Mouse (Mus musculus): ENCODE data around the gene Dcxr. TPM values are rescaled to one million over a fixed set of nuclear protein-coding genes. Genes with fewer than 3 reads are reported as not detected.

Dcxr gene
- polyA plus RNA-seq, 1 experiment from 2014 or later, result 7.5 TPM

DNA sequence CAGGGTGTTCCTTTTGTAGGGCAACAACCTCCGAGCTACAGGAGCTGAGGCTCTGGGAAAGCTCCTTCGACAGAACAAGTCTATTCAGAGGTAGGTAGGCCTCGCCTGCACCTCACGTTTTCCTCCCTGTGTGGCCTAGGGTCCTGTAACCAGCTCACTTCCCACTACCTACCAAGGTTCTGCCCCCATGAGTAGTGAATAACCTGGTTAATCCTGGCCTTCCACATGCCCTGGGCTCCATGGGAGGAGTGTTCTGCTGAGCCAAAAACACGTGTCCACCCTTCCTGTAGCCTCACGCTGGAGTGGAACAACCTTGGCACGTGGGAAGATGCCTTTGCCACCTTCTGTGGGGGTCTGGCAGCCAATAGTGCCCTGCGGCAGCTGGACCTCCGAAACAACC lies 11.9 kb downstream of the Dcxr start:
- no peak overlapping the region for H3K27ac ChIP-seq (replicated peaks)
- 84% methylated on average over 9 of the region's 9 CpGs for WGBS
- no peaks in the 10 kb centered on the region for H3K9me3 ChIP-seq
- peaks cover 5% of the 10 kb centered on the region; the same call in 1 of the 2 replicates for H3K27me3 ChIP-seq (replicated peaks)
- H3K4me1 ChIP-seq, result peaks cover 20% of the 10 kb centered on the region
- ATAC-seq (ENCODE audit: extremely low read depth, insufficient number of reproducible peaks, low FRiP score, low TSS enrichment), result no peak
- H3K36me3 ChIP-seq, result peaks cover 61% of the 10 kb centered on the region
- no peak overlapping the region; the same call in 1 of the 2 replicates for H3K4me3 ChIP-seq
- peak overlapping the region; percentile 86 for H3K9ac ChIP-seq
- peak overlapping the region; percentile 89 for H3K4me2 ChIP-seq

DNA sequence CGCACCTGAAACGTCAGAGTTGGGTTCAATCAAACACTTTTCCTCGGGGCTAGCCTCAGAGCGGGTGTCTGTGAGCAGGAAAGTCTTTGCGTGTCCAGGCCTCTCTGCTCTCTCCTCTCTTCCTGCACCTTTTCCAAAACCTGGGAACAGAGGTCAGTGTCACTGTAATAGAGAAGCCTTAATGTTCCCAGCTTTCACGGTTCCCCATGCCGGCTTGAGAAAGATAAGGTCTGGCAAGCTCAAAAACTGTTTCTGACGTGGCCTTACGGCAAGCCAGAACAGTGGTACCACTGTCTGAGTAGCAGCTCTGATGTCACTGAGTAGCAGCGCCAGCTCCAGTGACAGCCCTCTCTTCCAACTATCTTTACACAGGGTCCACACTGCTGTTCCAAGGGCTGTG lies 12.5 kb downstream of the Dcxr start:
- peak overlapping the region; percentile 86 for H3K9ac ChIP-seq
- no peak for ATAC-seq (ENCODE audit: extremely low read depth, insufficient number of reproducible peaks, low FRiP score, low TSS enrichment)
- peak overlapping the region; percentile 50; the same call in 1 of the 2 replicates for H3K27ac ChIP-seq (replicated peaks)
- WGBS, result 42% methylated on average over 10 of the region's 10 CpGs
- H3K4me1 ChIP-seq, result peaks cover 20% of the 10 kb centered on the region
- peaks cover 61% of the 10 kb centered on the region for H3K36me3 ChIP-seq
- H3K9me3 ChIP-seq, result no peaks in the 10 kb centered on the region
- H3K4me3 ChIP-seq, result peak overlapping the region; percentile 69
- no peaks in the 10 kb centered on the region for H3K27me3 ChIP-seq (replicated peaks)
- peak overlapping the region; percentile 89 for H3K4me2 ChIP-seq

DNA sequence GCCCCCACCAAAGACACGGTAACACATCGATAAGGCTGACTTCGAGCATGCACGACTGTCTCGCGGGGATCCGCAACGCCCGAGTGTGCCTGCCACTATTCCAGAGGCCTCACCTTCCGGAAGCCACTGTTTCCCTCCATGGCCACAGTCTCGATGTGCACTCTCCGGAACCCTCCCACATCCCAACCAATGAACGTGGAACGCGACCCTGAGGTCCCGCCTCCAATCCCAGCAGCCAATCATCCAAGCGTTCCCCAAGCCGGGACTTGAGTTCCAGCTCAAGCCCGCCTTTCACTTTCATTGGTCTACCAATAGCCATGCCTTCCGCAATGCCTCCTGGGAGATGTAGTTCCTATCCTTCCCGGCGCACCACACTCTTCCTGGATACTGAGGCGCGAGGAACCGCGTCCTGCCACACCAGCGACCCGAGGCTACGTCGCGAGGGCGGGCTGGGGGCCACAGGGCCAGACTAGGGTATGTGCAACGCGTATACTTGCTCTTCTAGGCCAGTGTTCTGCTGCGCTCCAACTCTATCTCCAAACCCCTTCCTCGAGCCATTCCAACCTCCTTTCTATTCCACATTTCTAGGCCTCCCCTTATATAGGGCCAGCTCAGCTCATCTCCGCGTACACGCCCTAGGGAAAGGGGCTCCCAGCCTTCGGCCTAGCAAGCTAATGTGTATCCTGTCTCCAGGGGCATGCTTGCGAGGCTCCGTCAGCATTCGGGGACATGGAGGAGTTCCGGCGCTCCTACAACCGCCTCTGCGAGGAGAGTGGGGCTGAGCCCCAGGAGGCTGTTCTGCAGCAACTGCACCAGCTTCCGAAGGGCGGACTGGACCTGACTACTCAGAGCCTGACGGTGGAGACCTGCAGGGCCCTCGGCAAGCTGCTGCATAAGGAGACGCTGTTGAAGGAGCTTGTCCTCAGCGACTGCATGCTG lies 13.2 kb downstream of the Dcxr start, which contains the start of the genes Cenpx and Lrrc45:
Gene Cenpx, minus strand, starts transcription at position 159 of the 939 bp plus-strand sequence.
Gene Lrrc45, plus strand, starts transcription at position 346 of the 939 bp plus-strand sequence.
- 3% methylated on average over 53 of the region's 53 CpGs for WGBS
- Histone ChIP-seq H3K4me2 (peak within 1 kb of the TSS; percentile 89), H3K4me3 (peak within 1 kb of the TSS; percentile 69), H3K9me3 (no peaks in the 10 kb centered on the region), H3K27me3 (replicated peaks) (no peaks in the 10 kb centered on the region), H3K9ac (peak within 1 kb of the TSS; percentile 86), H3K36me3 (peaks cover 61% of the 10 kb centered on the region), H3K4me1 (peaks cover 20% of the 10 kb centered on the region), H3K27ac (replicated peaks) (peak within 1 kb of the TSS; percentile 76)
- ATAC-seq (ENCODE audit: extremely low read depth, insufficient number of reproducible peaks, low FRiP score, low TSS enrichment), result peak; percentile 91

DNA sequence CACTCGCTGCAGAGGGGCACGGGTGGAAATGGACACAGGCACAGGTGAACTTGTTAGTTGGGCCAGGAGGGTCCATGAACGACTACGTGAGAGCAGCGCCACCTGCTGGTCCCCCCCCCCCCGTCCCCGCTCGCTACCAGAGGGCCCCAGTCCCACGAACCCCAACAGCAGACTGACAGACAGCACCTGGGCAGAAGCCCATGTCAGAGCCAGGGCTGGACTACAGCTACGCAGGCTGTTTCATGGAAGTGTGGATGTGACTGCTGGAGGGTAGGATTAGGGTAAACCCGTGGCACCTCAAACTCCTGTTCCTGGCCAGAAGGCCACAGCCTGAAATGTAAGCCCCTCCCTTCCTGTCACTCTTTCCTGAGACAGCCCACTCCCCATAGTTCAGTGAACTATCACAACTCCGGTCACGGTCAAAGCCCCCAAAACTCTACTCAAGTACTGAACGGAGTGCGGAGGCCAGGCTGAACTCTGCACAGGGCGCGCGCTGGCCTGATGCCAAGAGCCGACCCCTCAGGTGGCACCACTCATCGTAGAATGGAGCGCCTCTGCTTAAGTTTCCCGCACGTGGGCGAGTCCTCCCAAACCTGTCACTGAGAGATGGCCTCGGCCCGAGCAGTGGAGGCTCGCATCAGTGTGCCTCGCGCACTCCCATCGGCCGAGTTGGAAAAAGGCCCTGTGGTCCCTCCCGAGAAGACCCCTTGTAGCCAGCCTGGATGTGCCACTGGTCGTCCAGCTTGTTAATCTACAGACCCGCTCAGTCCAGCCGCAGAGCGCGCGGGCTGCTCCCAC lies 14.1 kb downstream of the Dcxr start:
- H3K9ac ChIP-seq, result peak overlapping the region; percentile 86
- H3K4me1 ChIP-seq, result peaks cover 21% of the 10 kb centered on the region
- peak overlapping the region; percentile 89 for H3K4me2 ChIP-seq
- peaks cover 57% of the 10 kb centered on the region for H3K36me3 ChIP-seq
- H3K27ac ChIP-seq (replicated peaks), result peak overlapping the region; percentile 76
- peak; percentile 16; the same call in 1 of the 2 replicates for ATAC-seq (ENCODE audit: extremely low read depth, insufficient number of reproducible peaks, low FRiP score, low TSS enrichment)
- H3K27me3 ChIP-seq (replicated peaks), result no peaks in the 10 kb centered on the region
- H3K4me3 ChIP-seq, result peak overlapping the region; percentile 69
- H3K9me3 ChIP-seq, result no peaks in the 10 kb centered on the region
- under 1% methylated on average over 38 of the region's 38 CpGs for WGBS

DNA sequence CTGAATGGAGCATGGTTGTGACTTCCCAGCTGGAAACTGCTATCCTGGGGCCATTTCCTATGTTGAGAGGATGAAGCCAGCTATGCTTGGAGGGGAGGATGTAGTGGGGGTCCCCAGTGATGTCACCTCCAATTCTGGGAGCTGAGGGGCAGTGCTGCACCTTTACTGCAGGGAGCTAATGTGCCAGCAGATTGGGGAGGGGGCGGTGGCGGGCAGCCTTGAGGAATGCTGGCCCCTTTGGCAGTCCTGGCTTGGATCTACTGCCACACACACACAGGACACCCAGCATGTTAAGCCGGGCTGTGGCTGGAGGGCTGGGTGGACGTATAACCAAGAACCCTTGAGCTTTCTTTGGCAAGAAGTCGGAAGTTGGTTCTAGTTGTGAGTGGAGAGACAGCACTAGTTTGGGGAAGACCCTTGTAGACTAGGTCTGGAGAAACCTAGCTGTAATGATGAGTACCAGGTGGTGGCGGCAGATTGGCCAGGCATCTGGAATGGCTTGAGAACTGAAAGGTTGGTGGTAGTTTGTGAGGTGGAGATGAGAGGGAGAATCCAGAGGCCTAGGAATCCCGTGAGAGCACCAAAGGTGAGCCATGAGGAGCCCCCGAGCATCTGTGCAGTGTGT lies 15.0 kb downstream of the Dcxr start:
- H3K27ac ChIP-seq (replicated peaks), result no peak overlapping the region
- no peaks in the 10 kb centered on the region for H3K27me3 ChIP-seq (replicated peaks)
- 63% methylated on average over 8 of the region's 8 CpGs for WGBS
- H3K9ac ChIP-seq, result peak overlapping the region; percentile 86
- 0 out of 2 replicates have a peak overlapping the region, but pooled peaks have one; percentile 69 for H3K4me3 ChIP-seq
- H3K36me3 ChIP-seq, result peaks cover 48% of the 10 kb centered on the region
- peaks cover 29% of the 10 kb centered on the region for H3K4me1 ChIP-seq
- peak overlapping the region; percentile 89 for H3K4me2 ChIP-seq
- H3K9me3 ChIP-seq, result no peaks in the 10 kb centered on the region
- no peak for ATAC-seq (ENCODE audit: extremely low read depth, insufficient number of reproducible peaks, low FRiP score, low TSS enrichment)

DNA sequence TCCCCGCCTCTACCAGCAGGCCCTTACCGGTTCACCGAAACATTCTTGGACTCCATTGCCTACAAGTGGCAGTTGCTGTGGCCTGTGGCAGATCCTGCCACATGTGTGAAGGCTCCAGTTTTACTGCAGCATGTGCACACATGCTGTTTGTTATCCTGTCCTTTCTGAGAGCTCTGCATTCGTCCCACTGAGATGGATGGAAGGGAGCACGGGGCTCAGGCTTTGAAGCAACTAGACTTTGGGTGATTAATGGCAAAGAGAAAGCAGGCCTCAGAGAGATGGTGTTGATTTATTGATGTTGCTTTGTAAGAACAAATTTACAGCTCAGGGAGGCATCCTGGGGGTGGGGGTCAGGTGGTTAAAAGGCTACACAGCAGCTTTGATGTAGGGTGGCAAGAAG lies 16.4 kb downstream of the Dcxr start:
- no peaks in the 10 kb centered on the region for H3K9me3 ChIP-seq
- H3K4me2 ChIP-seq, result no peak overlapping the region
- H3K27me3 ChIP-seq (replicated peaks), result no peaks in the 10 kb centered on the region
- no peak for ATAC-seq (ENCODE audit: extremely low read depth, insufficient number of reproducible peaks, low FRiP score, low TSS enrichment)
- WGBS, result 71% methylated on average over 5 of the region's 5 CpGs
- H3K9ac ChIP-seq, result no peak overlapping the region
- no peak overlapping the region for H3K4me3 ChIP-seq
- no peak overlapping the region for H3K27ac ChIP-seq (replicated peaks)
- H3K4me1 ChIP-seq, result peaks cover 44% of the 10 kb centered on the region
- peaks cover 39% of the 10 kb centered on the region for H3K36me3 ChIP-seq

DNA sequence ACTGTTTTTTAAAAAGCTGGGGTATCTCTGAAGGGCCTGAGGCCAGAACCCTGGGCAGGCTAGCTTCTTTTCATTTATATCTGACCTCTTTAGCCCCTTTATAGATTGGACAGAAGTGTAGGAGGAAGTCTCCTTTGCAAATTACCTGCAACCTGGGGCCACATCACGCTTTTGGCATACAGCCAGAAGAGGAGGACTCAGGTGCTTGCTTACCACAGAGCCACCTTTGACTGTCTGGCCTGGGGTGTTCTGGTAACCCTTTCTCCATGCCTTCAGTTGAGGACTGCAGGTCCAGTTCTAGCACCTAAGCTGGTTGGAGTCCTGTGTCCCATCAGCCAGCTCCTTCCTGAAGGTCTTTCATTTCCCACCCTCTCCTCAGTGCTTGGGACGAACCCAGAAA lies 17.5 kb downstream of the Dcxr start:
- Histone ChIP-seq H3K4me2 (no peak overlapping the region), H3K27me3 (replicated peaks) (no peaks in the 10 kb centered on the region), H3K9ac (no peak overlapping the region), H3K36me3 (peaks cover 32% of the 10 kb centered on the region), H3K4me3 (no peak overlapping the region), H3K9me3 (no peaks in the 10 kb centered on the region), H3K27ac (replicated peaks) (no peak overlapping the region), H3K4me1 (peaks cover 48% of the 10 kb centered on the region)
- 83% methylated on average over 2 of the region's 2 CpGs for WGBS
- ATAC-seq (ENCODE audit: extremely low read depth, insufficient number of reproducible peaks, low FRiP score, low TSS enrichment), result no peak

DNA sequence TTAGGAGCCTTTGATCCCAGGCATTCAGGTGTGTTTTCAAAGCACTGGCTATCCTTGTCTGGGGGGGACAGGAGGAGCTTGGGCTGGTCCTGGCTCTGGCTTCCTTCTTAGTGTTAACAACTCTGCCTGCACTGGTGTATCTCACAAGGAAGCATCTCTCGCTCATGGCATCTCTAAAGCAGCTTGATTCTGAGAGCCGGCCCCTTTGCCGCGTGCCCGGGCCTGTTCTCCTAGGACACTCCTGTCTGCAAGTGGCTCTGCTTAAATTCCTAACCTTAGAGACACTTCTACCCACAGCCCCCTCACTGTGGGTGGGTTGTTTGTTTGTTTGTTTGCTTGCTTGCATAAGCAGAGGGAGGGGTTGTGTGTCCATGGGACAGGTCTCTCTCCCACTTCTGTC lies 19.1 kb downstream of the Dcxr start:
- H3K27me3 ChIP-seq (replicated peaks), result no peaks in the 10 kb centered on the region
- WGBS, result 42% methylated on average over 5 of the region's 5 CpGs
- H3K9me3 ChIP-seq, result no peaks in the 10 kb centered on the region
- H3K9ac ChIP-seq, result peak overlapping the region; percentile 62
- peaks cover 32% of the 10 kb centered on the region for H3K36me3 ChIP-seq
- no peak for ATAC-seq (ENCODE audit: extremely low read depth, insufficient number of reproducible peaks, low FRiP score, low TSS enrichment)
- no peak overlapping the region for H3K4me3 ChIP-seq
- peaks cover 58% of the 10 kb centered on the region for H3K4me1 ChIP-seq
- peak overlapping the region; percentile 89 for H3K27ac ChIP-seq (replicated peaks)
- no peak overlapping the region for H3K4me2 ChIP-seq

DNA sequence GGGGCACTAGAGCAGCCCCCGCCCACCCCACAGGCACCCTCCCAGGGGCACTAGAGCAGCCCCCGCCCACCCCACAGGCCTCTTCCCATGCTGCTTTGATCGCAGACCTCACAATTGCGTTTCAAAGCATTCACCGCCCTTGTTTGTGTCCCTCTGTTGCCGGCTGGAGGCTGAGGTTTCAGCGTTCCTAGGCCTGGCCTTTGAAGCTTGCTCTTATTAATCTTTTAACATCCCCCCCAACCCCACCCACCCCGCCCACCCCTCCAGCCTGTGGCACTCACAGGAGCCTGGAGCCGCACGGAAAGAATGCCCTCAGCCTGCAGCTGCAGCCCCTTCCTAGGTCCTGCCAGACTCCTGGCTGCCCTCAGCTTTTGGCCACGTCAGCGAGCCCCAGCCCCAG lies 19.9 kb downstream of the Dcxr start:
- no peak for ATAC-seq (ENCODE audit: extremely low read depth, insufficient number of reproducible peaks, low FRiP score, low TSS enrichment)
- Histone ChIP-seq H3K9ac (peak overlapping the region; percentile 62), H3K36me3 (peaks cover 36% of the 10 kb centered on the region), H3K9me3 (no peaks in the 10 kb centered on the region), H3K4me2 (peak overlapping the region; percentile 34), H3K4me1 (peaks cover 51% of the 10 kb centered on the region), H3K27ac (replicated peaks) (peak overlapping the region; percentile 89), H3K4me3 (no peak overlapping the region), H3K27me3 (replicated peaks) (no peaks in the 10 kb centered on the region)
- 14% methylated on average over 12 of the region's 12 CpGs for WGBS

DNA sequence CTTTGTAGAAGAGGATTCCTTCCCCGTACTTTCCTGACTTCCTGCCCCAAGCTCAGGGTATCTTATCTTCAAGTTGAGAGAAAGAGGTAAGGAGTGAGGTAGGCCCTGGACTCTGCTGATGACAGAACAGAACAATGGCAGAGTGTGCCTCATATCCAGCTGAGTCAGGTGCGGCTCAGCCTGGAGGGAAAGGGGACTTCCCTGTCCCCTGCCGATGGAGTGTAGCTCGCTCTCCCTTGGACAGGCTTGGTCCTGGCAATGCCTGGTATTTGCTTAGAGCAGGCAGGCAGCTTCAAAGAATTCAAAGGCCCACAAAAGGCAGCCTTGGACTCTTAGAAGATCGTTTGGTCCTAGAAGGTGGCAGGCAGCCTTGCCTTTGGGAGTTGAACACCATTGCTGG lies 21.0 kb downstream of the Dcxr start:
- 0 out of 2 replicates have a peak overlapping the region, but pooled peaks have one; percentile 48 for H3K4me2 ChIP-seq
- peak overlapping the region; percentile 71 for H3K9ac ChIP-seq
- no peaks in the 10 kb centered on the region for H3K27me3 ChIP-seq (replicated peaks)
- 55% methylated on average over 5 of the region's 5 CpGs for WGBS
- peak overlapping the region; percentile 89 for H3K27ac ChIP-seq (replicated peaks)
- no peaks in the 10 kb centered on the region for H3K9me3 ChIP-seq
- ATAC-seq (ENCODE audit: extremely low read depth, insufficient number of reproducible peaks, low FRiP score, low TSS enrichment), result no peak
- no peak overlapping the region for H3K4me3 ChIP-seq
- H3K36me3 ChIP-seq, result peaks cover 42% of the 10 kb centered on the region
- peaks cover 51% of the 10 kb centered on the region for H3K4me1 ChIP-seq
